Mouse (Mus musculus) testis, adult 2 months (tissue): ENCODE results near the gene Tmc1. TPM values are rescaled to one million over a fixed set of nuclear protein-coding genes. Genes with fewer than 3 reads are reported as not detected.
A peak's percentile ranks its signal among the peaks of the same experiment; 100 is the strongest.

Experiments used
- H3K27ac ChIP-seq: fragments of 200-500 bp; 2 replicates; pipeline ENCODE4 v1.5.1; 2012; ENCODE audit warnings: low read depth, low read length; ENCODE audit not compliant: control insufficient read depth, insufficient read depth
- H3K27me3 ChIP-seq: fragments of 200-500 bp; 2 replicates; pipeline ENCODE4 v1.6.1; 2012; ENCODE audit warnings: mild to moderate bottlenecking, low read length, moderate library complexity; ENCODE audit not compliant: control insufficient read depth, insufficient read depth
- H3K36me3 ChIP-seq: fragments of 200-500 bp; 2 replicates; pipeline ENCODE4 v1.6.1; 2012; ENCODE audit warnings: mild to moderate bottlenecking, low read length; ENCODE audit not compliant: control insufficient read depth, insufficient read depth
- H3K4me1 ChIP-seq: fragments of 200-500 bp; 2 replicates; pipeline ENCODE4 v1.6.1; 2012; ENCODE audit warnings: low read length; ENCODE audit not compliant: control insufficient read depth, insufficient read depth
- H3K4me3 ChIP-seq: fragments of 200-500 bp; 2 replicates; pipeline ENCODE4 v1.5.1; 2012; ENCODE audit warnings: low read depth, mild to moderate bottlenecking, low read length, moderate library complexity, mixed read lengths; ENCODE audit not compliant: control insufficient read depth
- CTCF ChIP-seq: fragments of 200-500 bp; IDR thresholded peaks from 2 replicates; pipeline ENCODE4 v1.5.1; 2012; ENCODE audit warnings: low read depth, mild to moderate bottlenecking, inconsistent platforms, low read length, moderate library complexity; ENCODE audit not compliant: control insufficient read depth, insufficient read depth, insufficient replicate concordance
- POLR2A ChIP-seq: fragments of 200-500 bp; IDR thresholded peaks from 2 replicates; pipeline ENCODE4 v1.6.1; 2012; ENCODE audit warnings: low read depth, mild to moderate bottlenecking, inconsistent platforms, low read length, moderate library complexity; ENCODE audit not compliant: control insufficient read depth
- polyA plus RNA-seq: library from polyadenylated mRNA; depleted of rRNA; stranded (reverse); fragments of >200 nt; gene quantifications from 2 replicates; pipeline ENCODE4 v1.2.3, GENCODE M21; 2012

The Tmc1 gene
- polyA plus RNA-seq, 1 experiment: 8.2 TPM

- TF ChIP-seq POLR2A (no peak), CTCF (no peak)
- no peaks in the 10 kb centered on the region for H3K4me1 ChIP-seq
- H3K4me3 ChIP-seq: no peak overlapping the region
- no peaks in the 10 kb centered on the region for H3K36me3 ChIP-seq
- H3K27ac ChIP-seq: no peak overlapping the region
- no peaks in the 10 kb centered on the region for H3K27me3 ChIP-seq
Measured at GRCm38 (mm10) chr19:20923336-20924211, 30.4 kb downstream of the Tmc1 start.

- Histone ChIP-seq H3K4me3 (no peak overlapping the region), H3K27ac (no peak overlapping the region), H3K4me1 (peaks cover 4% of the 10 kb centered on the region; the same call in 1 of the 2 replicates), H3K36me3 (no peaks in the 10 kb centered on the region), H3K27me3 (no peaks in the 10 kb centered on the region)
- TF ChIP-seq POLR2A (no peak), CTCF (no peak)
Measured at GRCm38 (mm10) chr19:20918241-20918640, 35.8 kb downstream of the Tmc1 start.

- no peaks in the 10 kb centered on the region for H3K27me3 ChIP-seq
- peak overlapping the region; percentile 73 for H3K4me3 ChIP-seq
- H3K4me1 ChIP-seq: peaks cover 4% of the 10 kb centered on the region; the same call in 1 of the 2 replicates
- TF ChIP-seq CTCF (no peak), POLR2A (no peak; the same call in 1 of the 2 replicates)
- H3K27ac ChIP-seq: peak overlapping the region; percentile 46; the same call in 1 of the 2 replicates
- no peaks in the 10 kb centered on the region for H3K36me3 ChIP-seq
Measured at GRCm38 (mm10) chr19:20915151-20915550, 38.9 kb downstream of the Tmc1 start.

GRCm38 (mm10) chr19:20910356-20910755 lies 43.6 kb downstream of the Tmc1 start:
- H3K4me3 ChIP-seq: no peak overlapping the region
- no peak overlapping the region for H3K27ac ChIP-seq
- peaks cover 4% of the 10 kb centered on the region; the same call in 1 of the 2 replicates for H3K4me1 ChIP-seq
- no peaks in the 10 kb centered on the region for H3K36me3 ChIP-seq
- no peak for TF ChIP-seq POLR2A
- no peak for TF ChIP-seq CTCF
- H3K27me3 ChIP-seq: no peaks in the 10 kb centered on the region

- no peaks in the 10 kb centered on the region for H3K36me3 ChIP-seq
- TF ChIP-seq POLR2A (no peak), CTCF (no peak)
- no peaks in the 10 kb centered on the region for H3K27me3 ChIP-seq
Measured at GRCm38 (mm10) chr19:20881205-20881604, 72.8 kb downstream of the Tmc1 start.

GRCm38 (mm10) chr19:20875881-20876280 lies 78.1 kb downstream of the Tmc1 start:
- no peak for TF ChIP-seq POLR2A
- no peak for TF ChIP-seq CTCF
- Histone ChIP-seq H3K4me1 (no peaks in the 10 kb centered on the region), H3K27ac (no peak overlapping the region), H3K36me3 (no peaks in the 10 kb centered on the region), H3K4me3 (no peak overlapping the region), H3K27me3 (no peaks in the 10 kb centered on the region)

More at GRCm38 (mm10) chr19:20881205-20881604, 72.8 kb downstream of the Tmc1 start:
- no peak overlapping the region for H3K4me3 ChIP-seq
- H3K27ac ChIP-seq: no peak overlapping the region
- H3K4me1 ChIP-seq: no peaks in the 10 kb centered on the region

- no peaks in the 10 kb centered on the region for H3K27me3 ChIP-seq
- TF ChIP-seq POLR2A: no peak
- H3K4me1 ChIP-seq: no peaks in the 10 kb centered on the region
- no peak overlapping the region for H3K27ac ChIP-seq
- no peak overlapping the region for H3K4me3 ChIP-seq
- H3K36me3 ChIP-seq: no peaks in the 10 kb centered on the region
Measured at GRCm38 (mm10) chr19:20861779-20862178, 92.2 kb downstream of the Tmc1 start.
